Mouse (Mus musculus) adrenal gland, adult 18-20 months (tissue): ENCODE data around the gene Lbx2. TPM values are rescaled to one million over a fixed set of nuclear protein-coding genes. Genes with fewer than 3 reads are reported as not detected.
A peak's percentile ranks its signal among the peaks of the same experiment; 100 is the strongest.

Experiments
- DNase-seq, 2 experiments: peaks; one replicate each; pipeline ENCODE4 v3.0.0; 2021 to 2022; ENCODE audit warnings: low spot score in 2 of 2
- microRNA-seq, 2 experiments: library from miRNA; unstranded; fragments of <30 nt; microRNA quantifications; one replicate each; pipeline ENCODE4 v1.2.0; 2021; ENCODE audit warnings: borderline number of aligned reads in 2 of 2
- total RNA-seq, 2 experiments: library from RNA; stranded (reverse); gene quantifications; 1 replicate in 1 of 2; 2 replicates in 1 of 2; pipeline ENCODE4 v1.2.3; 2021

Gene Lbx2
- total RNA-seq, 2 experiments from 2014 or later = 5.0 to 7.6 TPM

- no peak for DNase-seq
Observed at GRCm38 (mm10) chr6:83132176-83132919, 46.2 kb downstream of the Lbx2 start.

- no peak for DNase-seq
Observed at GRCm38 (mm10) chr6:83134226-83134625, 48.1 kb downstream of the Lbx2 start.

DNA sequence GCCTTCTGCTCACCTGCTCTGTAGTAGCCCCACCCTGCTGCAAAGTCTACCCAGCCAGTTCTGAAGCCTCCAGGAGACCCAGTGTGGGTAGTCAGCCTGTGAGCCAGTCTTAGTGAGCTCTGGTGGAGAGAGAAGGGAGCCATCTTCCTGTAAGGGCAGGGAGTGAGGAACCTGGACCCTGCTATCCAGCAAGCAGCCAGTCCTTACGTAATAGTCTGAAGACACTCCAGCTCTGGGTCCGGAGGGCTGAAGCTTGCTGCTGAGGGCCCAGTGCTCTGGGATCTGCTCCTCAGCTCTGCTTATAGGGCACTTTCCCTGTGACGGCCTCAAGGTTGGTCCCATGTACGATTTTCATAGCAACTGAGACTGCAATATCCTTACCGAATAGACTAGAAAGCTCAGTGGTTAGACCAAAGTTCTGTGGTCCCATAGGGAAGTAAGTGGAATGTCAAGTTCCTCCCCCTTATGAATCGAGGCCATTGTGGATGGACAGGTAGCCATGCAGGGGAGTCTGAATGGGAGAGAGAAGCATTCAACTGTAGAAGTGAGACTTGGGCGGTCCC lies 48.9 kb downstream of the Lbx2 start, which contains the start of gene Rtkn:
Rtkn (plus strand) TSS at position 513 of the 563 bp plus-strand sequence.
- DNase-seq = no peak

DNA sequence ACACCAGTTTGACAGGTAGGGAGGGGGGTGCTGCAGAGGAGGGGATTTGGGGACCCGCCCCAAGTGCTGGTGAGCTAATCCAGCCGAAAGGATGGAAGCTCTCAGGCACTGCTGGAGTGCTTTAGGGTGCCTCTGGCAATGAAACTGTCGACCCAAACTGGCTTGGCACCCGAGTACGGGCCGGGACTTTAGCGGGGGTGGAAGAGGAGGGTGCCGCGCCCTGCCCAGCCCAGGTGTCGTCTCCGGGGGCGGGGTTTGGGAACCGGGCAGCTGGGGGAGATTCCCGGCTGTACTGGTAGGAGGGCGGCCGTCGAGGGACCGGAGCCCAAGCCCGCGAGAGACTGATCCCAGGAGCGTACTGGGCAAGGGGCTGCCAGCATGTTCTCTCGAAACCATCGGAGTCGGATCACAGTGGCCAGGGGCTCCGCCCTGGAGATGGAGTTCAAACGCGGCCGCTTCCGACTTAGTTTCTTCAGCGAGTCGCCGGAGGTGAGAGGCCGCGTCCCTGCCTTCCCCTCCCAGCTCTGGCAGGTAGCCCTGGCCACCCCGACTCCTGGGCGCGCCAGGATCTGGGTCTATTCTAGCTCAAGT lies 49.5 kb downstream of the Lbx2 start:
- no peak for DNase-seq

DNA sequence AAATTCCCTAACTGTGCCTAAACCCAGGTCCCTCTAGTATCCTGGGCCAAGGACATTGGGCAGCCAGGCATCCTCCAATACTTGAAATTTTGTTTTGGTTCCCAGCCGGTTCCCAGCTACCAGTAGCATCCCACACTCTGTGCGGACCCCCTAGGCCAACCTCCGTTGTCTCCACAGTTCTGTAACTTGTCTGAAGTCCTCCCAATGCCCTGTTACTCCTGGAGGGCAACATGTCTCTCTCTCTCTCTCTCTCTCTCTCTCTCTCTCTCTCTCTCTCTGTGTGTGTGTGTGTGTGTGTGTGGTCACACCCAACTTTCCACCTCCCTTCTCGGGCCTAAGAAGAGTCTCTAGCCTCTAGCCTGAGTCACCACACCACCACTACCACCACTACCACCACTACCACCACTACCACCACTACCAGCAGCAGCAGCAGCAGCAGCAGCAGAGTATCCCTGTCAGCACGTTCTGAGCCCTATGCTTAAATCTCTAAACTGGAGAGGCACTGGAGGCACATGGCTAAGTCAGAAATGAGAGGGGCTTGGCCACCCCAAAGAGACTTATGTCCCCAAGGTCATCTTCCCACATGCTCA lies 50.2 kb downstream of the Lbx2 start:
- DNase-seq = no peak

DNA sequence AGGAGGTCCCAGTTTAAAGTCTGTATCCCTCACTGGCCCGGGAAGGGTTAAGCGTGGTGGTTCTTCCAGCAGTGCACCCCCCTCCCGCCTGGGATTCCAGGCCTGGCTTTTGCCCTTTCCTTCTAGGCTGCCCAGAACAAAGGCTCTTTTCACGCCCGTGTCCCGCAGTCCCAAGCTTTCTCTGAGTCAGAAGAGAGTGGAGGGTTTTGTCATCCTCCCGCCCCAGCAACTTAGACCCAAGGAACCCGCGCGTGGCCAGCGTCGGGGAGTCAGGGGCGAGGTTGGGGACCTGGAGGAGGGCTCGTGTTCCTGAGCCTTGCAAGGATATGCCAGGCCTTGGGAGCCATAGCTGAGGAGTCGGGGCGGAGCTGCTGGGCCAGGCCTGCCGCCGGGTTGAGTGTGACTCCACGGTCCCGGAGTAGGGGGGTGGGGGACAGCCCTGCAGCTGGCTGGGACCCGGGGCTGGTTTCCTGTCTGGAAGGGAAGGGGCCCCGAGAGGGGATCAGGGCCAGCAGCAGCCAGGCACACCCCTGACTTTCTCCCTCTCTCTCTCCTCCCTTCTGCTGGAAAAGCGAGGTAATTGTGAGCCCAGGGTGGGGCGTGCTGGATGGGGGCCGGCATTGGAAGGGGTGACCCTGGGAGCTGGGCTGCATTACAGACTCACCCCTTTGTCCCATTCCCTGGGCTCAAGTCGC lies 50.9 kb downstream of the Lbx2 start:
- peak; percentile 61 to 65 for DNase-seq

- peak; percentile 84 to 88 for DNase-seq
Observed at GRCm38 (mm10) chr6:83137576-83137950, 51.4 kb downstream of the Lbx2 start.

Small RNAs within 50 kb of the gene (microRNA-seq; reads per million reads assigned to microRNA genes)
- 0 reads per million in 2 experiments for gene Mir3470a
- 0 to 0.61 reads per million in 2 experiments for gene Mir7040

Other genes with a start within 250 kb of the Lbx2 start
- under 1 TPM; 0.74 to 0.76 TPM for gene Sema4f, start 146.6 kb upstream of the Lbx2 start, total RNA-seq
- gene M1ap, start 139.5 kb upstream of the Lbx2 start, total RNA-seq = not detected
- 1 to 10 TPM; 7.0 to 7.2 TPM for gene Dok1, start 52.9 kb upstream of the Lbx2 start, total RNA-seq
- 1 to 10 TPM; 1.6 to 1.8 TPM for gene Loxl3, start 52.2 kb upstream of the Lbx2 start, total RNA-seq
- gene Aup1, start 31.8 kb upstream of the Lbx2 start, total RNA-seq = 100 to 1,000 TPM; 175 to 219 TPM
- 10 to 100 TPM; 44.0 to 55.2 TPM for gene Htra2, start 31.1 kb upstream of the Lbx2 start, total RNA-seq
- gene Dqx1, start 28.5 kb upstream of the Lbx2 start, total RNA-seq = 1 to 10 TPM; 2.2 to 3.3 TPM
- 10 to 100 TPM in 1 of 2 experiments, 1 to 10 TPM in 1; 6.0 to 12.8 TPM for gene Tlx2, start 16.1 kb upstream of the Lbx2 start, total RNA-seq
- 10 to 100 TPM; 36.4 to 39.3 TPM for gene Pcgf1, start 8.5 kb upstream of the Lbx2 start, total RNA-seq
- gene Ccdc142, start 15.2 kb downstream of the Lbx2 start, total RNA-seq = 1 to 10 TPM; 4.4 to 5.8 TPM
- 1 to 10 TPM; 4.0 to 5.1 TPM for gene Gm42688, start 15.2 kb downstream of the Lbx2 start, total RNA-seq
- 100 to 1,000 TPM in 1 of 2 experiments, 10 to 100 TPM in 1; 99.5 to 107 TPM for gene Mrpl53, start 22.7 kb downstream of the Lbx2 start, total RNA-seq
- 10 to 100 TPM; 38.2 to 57.2 TPM for gene Mogs, start 29.1 kb downstream of the Lbx2 start, total RNA-seq
- gene Wbp1, start 35.2 kb downstream of the Lbx2 start, total RNA-seq = 10 to 100 TPM; 84.3 to 89.0 TPM
- gene Ino80b, start 39.1 kb downstream of the Lbx2 start, total RNA-seq = 10 to 100 TPM; 20.1 to 20.7 TPM
- 1 to 10 TPM; 4.7 to 6.6 TPM for gene Rtkn, start 49.1 kb downstream of the Lbx2 start, total RNA-seq
- 1 to 10 TPM; 1.9 to 3.6 TPM for gene Wdr54, start 70.0 kb downstream of the Lbx2 start, total RNA-seq
- gene 1700003E16Rik, start 70.0 kb downstream of the Lbx2 start, total RNA-seq = 1 to 10 TPM; 1.1 to 1.4 TPM
- 100 to 1,000 TPM; 111 to 138 TPM for gene Dctn1, start 79.6 kb downstream of the Lbx2 start, total RNA-seq
- gene Slc4a5, start 133.5 kb downstream of the Lbx2 start, total RNA-seq = under 1 TPM in 1 of 2 experiments, not detected in 1; 0.07 TPM
- gene Mthfd2, start 239.5 kb downstream of the Lbx2 start, total RNA-seq = 10 to 100 TPM; 12.3 to 24.1 TPM
- 10 to 100 TPM; 67.7 to 79.2 TPM for gene Mob1a, start 239.6 kb downstream of the Lbx2 start, total RNA-seq